Mouse (Mus musculus) hindlimb bud, embryonic 11.5 days (tissue): ENCODE results near the gene Tead1.

Experiments
- DNase-seq: peaks from one replicate; pipeline ENCODE4 v3.0.0-alpha.2; 2012; ENCODE audit warnings: low read depth, low spot score; ENCODE audit errors: extremely low spot score

Gene Tead1

GRCm38 (mm10) chr7:112852149-112852839 lies 173.2 kb downstream of the Tead1 start:
- no peak for DNase-seq

- no peak for DNase-seq
Observed at GRCm38 (mm10) chr7:112853857-112854256, 174.7 kb downstream of the Tead1 start.

GRCm38 (mm10) chr7:112854516-112854915 lies 175.4 kb downstream of the Tead1 start:
- no peak for DNase-seq

GRCm38 (mm10) chr7:112855419-112855818 lies 176.3 kb downstream of the Tead1 start:
- DNase-seq, result no peak

GRCm38 (mm10) chr7:112856121-112856571 lies 177.0 kb downstream of the Tead1 start:
- DNase-seq, result no peak

GRCm38 (mm10) chr7:112856583-112856982 lies 177.5 kb downstream of the Tead1 start:
- DNase-seq, result no peak

GRCm38 (mm10) chr7:112859887-112860286 lies 180.8 kb downstream of the Tead1 start:
- no peak for DNase-seq

- no peak for DNase-seq
Observed at GRCm38 (mm10) chr7:112862086-112862485, 183.0 kb downstream of the Tead1 start.

GRCm38 (mm10) chr7:112864188-112864587 lies 185.1 kb downstream of the Tead1 start:
- no peak for DNase-seq

GRCm38 (mm10) chr7:112865739-112866138 lies 186.6 kb downstream of the Tead1 start:
- DNase-seq, result no peak

- peak; percentile 89 for DNase-seq
Observed at GRCm38 (mm10) chr7:112868551-112869465, 189.7 kb downstream of the Tead1 start.

GRCm38 (mm10) chr7:112871752-112872151 lies 192.6 kb downstream of the Tead1 start:
- DNase-seq, result no peak

GRCm38 (mm10) chr7:112872435-112873196 lies 193.5 kb downstream of the Tead1 start:
- DNase-seq, result no peak

- no peak for DNase-seq
Observed at GRCm38 (mm10) chr7:112876128-112876527, 197.0 kb downstream of the Tead1 start.

GRCm38 (mm10) chr7:112883791-112884274 lies 204.7 kb downstream of the Tead1 start:
- DNase-seq, result no peak

- DNase-seq, result no peak
Observed at GRCm38 (mm10) chr7:112885546-112885945, 206.4 kb downstream of the Tead1 start.

GRCm38 (mm10) chr7:112891883-112892282 lies 212.8 kb downstream of the Tead1 start:
- no peak for DNase-seq

- DNase-seq, result no peak
Observed at GRCm38 (mm10) chr7:112892595-112892994, 213.5 kb downstream of the Tead1 start.

GRCm38 (mm10) chr7:112896363-112896762 lies 217.2 kb downstream of the Tead1 start:
- DNase-seq, result no peak

GRCm38 (mm10) chr7:112901710-112902109 lies 222.6 kb downstream of the Tead1 start:
- DNase-seq, result no peak

GRCm38 (mm10) chr7:112906848-112907247 lies 227.7 kb downstream of the Tead1 start:
- no peak for DNase-seq
